Comparison of ENCODE assay signal across 11 mouse cellular contexts in the genomic region with DNA sequence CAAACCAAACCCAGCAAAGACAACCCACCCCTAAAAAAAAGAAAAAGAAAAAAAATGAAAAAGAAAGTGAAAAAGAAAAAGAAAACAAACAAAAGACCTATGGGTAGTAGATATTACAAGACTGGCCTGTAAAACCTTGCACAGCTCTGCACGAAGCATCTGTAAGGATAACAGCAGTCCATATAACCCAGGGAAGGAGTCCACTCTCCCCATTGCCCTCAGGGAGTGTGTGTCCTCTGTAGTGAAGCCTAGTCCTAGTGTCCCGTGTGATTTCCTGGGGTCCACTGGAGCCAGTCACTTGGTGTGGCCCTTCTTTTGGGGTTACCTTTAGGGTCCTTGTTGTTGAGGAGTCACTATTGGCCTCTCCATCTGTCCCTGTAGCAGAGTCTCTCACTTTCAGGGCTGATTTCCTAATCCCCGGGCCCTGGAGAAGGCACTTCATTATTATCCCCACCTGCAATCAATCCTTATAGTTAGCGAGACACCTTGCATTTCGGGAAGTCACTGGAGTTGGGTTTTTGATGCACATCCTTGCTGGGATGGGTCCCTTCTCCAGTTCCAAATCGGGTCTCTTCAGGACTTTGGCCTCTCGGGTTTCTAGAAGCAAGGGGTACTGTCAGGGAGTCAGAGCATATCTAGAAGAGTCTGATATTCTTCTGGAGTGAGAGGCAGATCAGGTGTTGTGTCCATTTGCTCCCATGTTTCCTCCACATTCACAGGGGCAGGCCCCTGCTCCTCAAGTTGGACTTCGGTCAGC. TPM values are rescaled to one million over a fixed set of nuclear protein-coding genes. Genes with fewer than 3 reads are reported as not detected.
A peak's percentile ranks its signal among the peaks of the same experiment; 100 is the strongest.
DNase-seq lines count a peak whose midpoint lies in the region; ATAC-seq and TF ChIP-seq lines count a peak whose summit lies in the region.
"Not testable (repeated sequence)": the region's sequence is repeated elsewhere in the genome, so short reads cannot be mapped to it uniquely, and the experiment has no call there.
"Had no signal": no experiment of that assay in that cellular context is flagged by ENCODE, and none has a peak within 500 bp of the region (broad histone marks: within the 10 kb centered on the region; RNA-seq: fewer than 3 reads in every experiment).

No protein-coding gene starts in this region.

- not testable (repeated sequence) for TF ChIP-seq POLR2A in MEL (IDR thresholded peaks at IDR 0.05; ENCODE audit: control insufficient read depth in 1 of 2, insufficient read depth in 1 of 2, low read depth in 1 of 2, low read length in 2 of 2, poor library complexity in 1 of 2)

- H3K4me1 ChIP-seq in MEL (ENCODE audit: control insufficient read depth in 1 of 2, insufficient read depth in 2 of 2, low read length in 2 of 2); hindbrain, embryonic 11.5 days (replicated peaks; ENCODE audit: control insufficient read depth, insufficient read depth, low read length): not testable (repeated sequence)

- not testable (repeated sequence) for TF ChIP-seq RAD21 in MEL (IDR thresholded peaks at IDR 0.05; ENCODE audit: low read depth, low read length)

- ATAC-seq in hindbrain, embryonic 11.5 days (ENCODE audit: low FRiP score) = peak; percentile 88

- TF ChIP-seq EP300 in MEL (IDR thresholded peaks at IDR 0.05; ENCODE audit: low read depth in 1 of 2, low read length in 2 of 2) = not testable (repeated sequence)

- H3K9me3 ChIP-seq in MEL (replicated peaks; ENCODE audit: insufficient read depth, low read length); hindbrain, embryonic 11.5 days (ENCODE audit: control insufficient read depth, low read length): not testable (repeated sequence)

- intact Hi-C loops in gastrocnemius, adult 2 months (cut with DNase I) = not testable (repeated sequence)

- 88% methylated on average over 8 of the region's 8 CpGs for WGBS in hindbrain, embryonic 11.5 days

- not testable (repeated sequence) for H3K4me3 ChIP-seq in MEL (ENCODE audit: control insufficient read depth in 1 of 2, insufficient read depth in 1 of 2, low read depth in 2 of 2, low read length in 2 of 2); gastrocnemius, adult 2 months; hindbrain, embryonic 11.5 days (ENCODE audit: low read depth, low read length)

- not testable (repeated sequence) for H3K27ac ChIP-seq in MEL (ENCODE audit: control insufficient read depth, low read depth, low read length); gastrocnemius, adult 2 months; hindbrain, embryonic 11.5 days (ENCODE audit: low read depth, low read length)

- not testable (repeated sequence) for TF ChIP-seq CTCF in MEL (IDR thresholded peaks at IDR 0.05 in 2 of 3, conservative IDR thresholded peaks at IDR 0.05 in 1 of 3; ENCODE audit: control insufficient read depth in 1 of 3, insufficient read depth in 1 of 3, low read depth in 2 of 3, low read length in 3 of 3, poor library complexity in 1 of 3, severe bottlenecking in 1 of 3); gastrocnemius, adult 2 months (IDR thresholded peaks at IDR 0.05)

- H3K9ac ChIP-seq in MEL (ENCODE audit: control insufficient read depth, low read depth, low read length, poor library complexity, severe bottlenecking); hindbrain, embryonic 11.5 days (ENCODE audit: low read depth, low read length): not testable (repeated sequence)

- not testable (repeated sequence) for H3K79me2 ChIP-seq in MEL (ENCODE audit: control insufficient read depth, insufficient read depth, low read length, poor library complexity)

- not testable (repeated sequence) for H3K4me2 ChIP-seq in hindbrain, embryonic 11.5 days (replicated peaks; ENCODE audit: low read depth, low read length)

- not testable (repeated sequence) for H3K36me3 ChIP-seq in MEL (ENCODE audit: control insufficient read depth in 1 of 2, insufficient read depth in 2 of 2, low read length in 2 of 2); hindbrain, embryonic 11.5 days (ENCODE audit: control insufficient read depth, insufficient read depth, low read length)

- not testable (repeated sequence) for H3K27me3 ChIP-seq in MEL (ENCODE audit: control insufficient read depth in 1 of 2, insufficient read depth in 2 of 2, low read length in 2 of 2); hindbrain, embryonic 11.5 days (ENCODE audit: control insufficient read depth, insufficient read depth, low read length)

- peak; percentile 23 for DNase-seq in MEL (ENCODE audit: low read depth, low spot score)
- peak; percentile 31 to 51 for DNase-seq in cerebellum, postnatal 25 days
- peak; percentile 53 for DNase-seq in gastrocnemius, adult 2 months
- DNase-seq in hindbrain, embryonic 11.5 days (ENCODE audit: low spot score) = peak; percentile 29
- DNase-seq in layer of hippocampus, postnatal 10 days (ENCODE audit: low spot score in 2 of 2) = peak; percentile 40 to 60
- peak; percentile 54 for DNase-seq in lung, postnatal 14 days
- peak; percentile 59 for DNase-seq in ovary, postnatal 36 days (ENCODE audit: low spot score)
- DNase-seq in thymus, postnatal 14 days = peak; percentile 48

RNA-seq across cellular contexts. Expression of gene Gm4981, which starts 2.7 kb away (rescaled TPM):
- total RNA-seq in MEL (2012; rRNA removed) = not detected in 2 replicates
- not detected for polyA plus RNA-seq in MEL (2012; ENCODE audit: insufficient read depth in 1 of 2, insufficient read length in 2 of 2, low read depth in 1 of 2, low replicate concordance in 2 of 2, missing spikeins in 1 of 2)
- not detected for total RNA-seq in gastrocnemius, adult 2 months (2021)
- polyA plus RNA-seq in hindbrain, embryonic 11.5 days (2014; fragmentation: Nextera tagmentation; extraction: Ambion mirVana) = not detected in 2 replicates
- not detected for total RNA-seq in layer of hippocampus, postnatal 10 days (2021)
- total RNA-seq: G1E; liver, adult 2 months had no signal
- polyA plus RNA-seq: erythroblast, embryonic 14.5 days; G1E; liver, adult 2 months had no signal

RNA-seq across cellular contexts. Expression of gene Duxf3, which starts 6.7 kb away (rescaled TPM):
- not detected in 2 replicates for total RNA-seq in MEL (2012; rRNA removed)
- not detected for polyA plus RNA-seq in MEL (2012; ENCODE audit: insufficient read depth in 1 of 2, insufficient read length in 2 of 2, low read depth in 1 of 2, low replicate concordance in 2 of 2, missing spikeins in 1 of 2)
- not detected for total RNA-seq in gastrocnemius, adult 2 months (2021)
- not detected in 2 replicates for polyA plus RNA-seq in hindbrain, embryonic 11.5 days (2014; fragmentation: Nextera tagmentation; extraction: Ambion mirVana)
- not detected for total RNA-seq in layer of hippocampus, postnatal 10 days (2021)
- total RNA-seq: liver, adult 2 months had no signal
- polyA plus RNA-seq: erythroblast, embryonic 14.5 days; G1E; liver, adult 2 months had no signal

RNA-seq across cellular contexts. Expression of gene AW822073, which starts 14.4 kb away (rescaled TPM):
- total RNA-seq in MEL (2012; rRNA removed) = 0.13 TPM in 1 of 2 replicates, not detected in the other
- not detected for polyA plus RNA-seq in MEL (2012; ENCODE audit: insufficient read depth in 1 of 2, insufficient read length in 2 of 2, low read depth in 1 of 2, low replicate concordance in 2 of 2, missing spikeins in 1 of 2)
- not detected for total RNA-seq in gastrocnemius, adult 2 months (2021)
- polyA plus RNA-seq in hindbrain, embryonic 11.5 days (2014; fragmentation: Nextera tagmentation; extraction: Ambion mirVana) = not detected in 2 replicates
- total RNA-seq in layer of hippocampus, postnatal 10 days (2021) = not detected
- total RNA-seq: liver, adult 2 months had no signal
- polyA plus RNA-seq: erythroblast, embryonic 14.5 days; G1E; liver, adult 2 months had no signal

RNA-seq across cellular contexts. Expression of gene Gcc2, which starts 16.1 kb away (rescaled TPM):
- 14.4 and 16.1 TPM in 2 replicates for total RNA-seq in MEL (2012; rRNA removed)
- polyA plus RNA-seq in MEL (2012; ENCODE audit: insufficient read depth in 1 of 2, insufficient read length in 2 of 2, low read depth in 1 of 2, low replicate concordance in 2 of 2, missing spikeins in 1 of 2) = 10 to 100 TPM in 1 of 2 experiments, not detected in 1; 18.0 TPM
- total RNA-seq in gastrocnemius, adult 2 months (2021) = 10 to 100 TPM; 21.0 to 24.5 TPM
- polyA plus RNA-seq in hindbrain, embryonic 11.5 days (2014; fragmentation: Nextera tagmentation; extraction: Ambion mirVana) = 49.4 and 56.1 TPM in 2 replicates
- 10 to 100 TPM; 61.7 to 71.3 TPM for total RNA-seq in layer of hippocampus, postnatal 10 days (2021)
